Mouse (Mus musculus) lung, postnatal 0 days (tissue): ENCODE data around the gene Arhgdia.

Experiments
- CTCF ChIP-seq: IDR thresholded peaks from 2 replicates; pipeline ENCODE4 v1.5.1; 2016; ENCODE audit warnings: antibody characterized with exemption, mild to moderate bottlenecking
- EP300 ChIP-seq: IDR thresholded peaks from 2 replicates; pipeline ENCODE4 v1.6.1; 2016; ENCODE audit warnings: antibody characterized with exemption, mild to moderate bottlenecking, control low read depth

DNA sequence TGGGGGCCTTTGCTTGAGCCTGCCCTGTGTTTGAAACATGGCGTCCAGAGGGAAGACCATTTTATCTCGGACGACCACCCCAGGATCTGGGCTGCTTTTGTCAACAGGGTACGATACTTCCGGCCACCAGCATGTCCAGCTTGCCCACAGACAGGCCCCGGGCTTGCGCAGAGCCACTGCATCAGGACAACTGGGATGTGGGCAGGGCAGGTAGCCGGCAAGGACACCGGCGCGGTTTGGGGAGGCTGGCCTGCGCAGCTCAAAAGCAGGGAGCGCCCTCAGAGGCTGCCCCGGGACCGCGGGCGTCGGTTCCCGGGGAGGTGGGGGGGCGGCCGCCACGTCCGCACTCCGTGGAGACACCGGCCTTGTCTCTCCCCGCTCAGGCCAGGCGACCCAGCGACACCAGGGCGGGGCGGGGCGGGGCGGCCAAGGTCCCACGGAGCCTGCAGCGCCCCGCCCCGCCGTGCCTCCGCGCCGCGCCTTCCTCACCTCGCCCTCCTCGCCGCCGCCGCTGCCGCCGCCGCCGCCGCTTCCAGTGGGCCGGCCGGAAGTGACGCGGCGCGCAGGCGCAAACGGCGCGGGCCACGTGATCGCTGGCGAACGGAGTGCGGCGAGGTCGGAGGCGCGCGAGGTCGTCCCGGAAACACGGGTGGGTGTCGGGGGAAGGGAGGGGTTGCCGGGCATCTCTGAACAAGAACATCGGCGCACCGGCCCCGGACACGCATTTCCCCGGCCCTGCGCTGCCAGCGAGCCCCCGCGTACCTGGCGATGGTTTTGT is 32.1 kb downstream of the Arhgdia start, which contains the start of gene Mcrip1:
- TF ChIP-seq CTCF, result no peak
- TF ChIP-seq EP300, result no peak
